Mouse (Mus musculus) bone marrow macrophage, adult 2 months (primary cell): ENCODE data around the gene Dclk1.

Experiments used
- CTCF ChIP-seq: IDR thresholded peaks from 2 replicates; pipeline ENCODE4 v1.5.1; 2012; ENCODE audit warnings: low read depth, mild to moderate bottlenecking, low read length, moderate library complexity
- POLR2A ChIP-seq: IDR thresholded peaks from 2 replicates; pipeline ENCODE4 v1.6.1; 2012; ENCODE audit warnings: mild to moderate bottlenecking, low read depth, low read length, borderline replicate concordance

DNA sequence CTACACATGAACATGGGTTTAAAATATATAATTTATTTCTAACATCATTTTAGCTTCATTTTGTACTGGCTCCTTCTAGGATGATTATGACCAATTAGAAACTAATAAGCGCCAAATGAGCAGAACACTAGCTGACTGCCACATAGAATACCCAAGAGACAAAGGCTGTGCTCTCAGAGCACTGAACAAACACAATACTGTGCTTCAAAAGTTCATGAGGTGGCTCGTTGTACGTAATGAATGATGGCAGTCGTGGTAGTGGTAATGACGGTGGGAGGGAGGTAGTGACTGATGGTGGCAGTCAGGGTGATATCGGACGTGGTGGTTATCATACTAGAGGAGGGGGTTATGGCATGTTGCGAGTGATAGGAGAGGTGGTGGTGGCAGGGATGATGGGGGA, 125.0 kb downstream of the Dclk1 start:
- TF ChIP-seq CTCF: no peak
- TF ChIP-seq POLR2A: no peak
